Mouse (Mus musculus): ENCODE measurements around the gene Spata9. TPM values are rescaled to one million over a fixed set of nuclear protein-coding genes. Genes with fewer than 3 reads are reported as not detected.

Spata9 gene
- polyA plus RNA-seq, 1 experiment from 2014 or later: 0.74 TPM

- Histone ChIP-seq H3K27ac (peak within 1 kb of the TSS; percentile 77), H3K4me1 (replicated peaks) (peaks cover 22% of the 10 kb centered on the region), H3K9me3 (replicated peaks) (no peaks in the 10 kb centered on the region), H3K27me3 (peaks cover 22% of the 10 kb centered on the region), H3K4me3 (replicated peaks) (peak within 1 kb of the TSS; percentile 69), H3K36me3 (no peaks in the 10 kb centered on the region), H3K4me2 (peak within 1 kb of the TSS; percentile 84), H3K9ac (peak within 1 kb of the TSS; percentile 75)
- ATAC-seq (ENCODE audit: low read depth): peak; percentile 83
- DNase-seq: peak; percentile 47
- under 1% methylated on average over 109 of the region's 110 CpGs for WGBS (ENCODE audit: insufficient replicate concordance)
These were observed 23.5 kb upstream of the Spata9 start, which contains the start of gene Rhobtb3 for GRCm38 (mm10) chr13:75943189-75944043. Gene Rhobtb3 (minus strand): TSS chr13:75943925.

GRCm38 (mm10) chr13:75944044-75944820 is 22.7 kb upstream of the Spata9 start:
- H3K4me2 ChIP-seq: peak overlapping the region; percentile 84
- H3K9ac ChIP-seq: peak overlapping the region; percentile 75
- no peak for ATAC-seq (ENCODE audit: low read depth)
- H3K4me1 ChIP-seq (replicated peaks): peaks cover 22% of the 10 kb centered on the region
- H3K27ac ChIP-seq: peak overlapping the region; percentile 77
- WGBS (ENCODE audit: insufficient replicate concordance): 10% methylated on average over 7 of the region's 7 CpGs
- peak overlapping the region; percentile 69 for H3K4me3 ChIP-seq (replicated peaks)
- DNase-seq: no peak
- H3K36me3 ChIP-seq: no peaks in the 10 kb centered on the region
- no peaks in the 10 kb centered on the region for H3K9me3 ChIP-seq (replicated peaks)
- H3K27me3 ChIP-seq: peaks cover 22% of the 10 kb centered on the region

GRCm38 (mm10) chr13:75950295-75950694 is 16.7 kb upstream of the Spata9 start:
- H3K27me3 ChIP-seq: no peaks in the 10 kb centered on the region
- no peak overlapping the region for H3K27ac ChIP-seq
- no peak overlapping the region for H3K4me3 ChIP-seq (replicated peaks)
- H3K36me3 ChIP-seq: no peaks in the 10 kb centered on the region
- H3K9ac ChIP-seq: no peak overlapping the region
- WGBS (ENCODE audit: insufficient replicate concordance): 66% methylated on average over 1 of the region's 1 CpGs
- ATAC-seq (ENCODE audit: low read depth) (no peak), DNase-seq (no peak)
- H3K4me1 ChIP-seq (replicated peaks): no peaks in the 10 kb centered on the region
- H3K9me3 ChIP-seq (replicated peaks): no peaks in the 10 kb centered on the region
- no peak overlapping the region for H3K4me2 ChIP-seq

GRCm38 (mm10) chr13:75955357-75955992 is 11.5 kb upstream of the Spata9 start:
- DNase-seq: no peak
- Histone ChIP-seq H3K9me3 (replicated peaks) (no peaks in the 10 kb centered on the region), H3K4me3 (replicated peaks) (no peak overlapping the region), H3K36me3 (no peaks in the 10 kb centered on the region), H3K27me3 (no peaks in the 10 kb centered on the region), H3K9ac (no peak overlapping the region), H3K4me1 (replicated peaks) (no peaks in the 10 kb centered on the region), H3K27ac (no peak overlapping the region), H3K4me2 (no peak overlapping the region)
- ATAC-seq (ENCODE audit: low read depth): no peak

- Histone ChIP-seq H3K36me3 (no peaks in the 10 kb centered on the region), H3K4me2 (no peak overlapping the region), H3K27ac (no peak overlapping the region), H3K27me3 (no peaks in the 10 kb centered on the region), H3K9me3 (replicated peaks) (no peaks in the 10 kb centered on the region), H3K4me1 (replicated peaks) (no peaks in the 10 kb centered on the region; the same call in 1 of the 2 replicates), H3K9ac (no peak overlapping the region), H3K4me3 (replicated peaks) (no peak overlapping the region)
- ATAC-seq (ENCODE audit: low read depth): no peak
- no peak for DNase-seq
- 63% methylated on average over 2 of the region's 2 CpGs for WGBS (ENCODE audit: insufficient replicate concordance)
These were observed 7.5 kb downstream of the Spata9 start for GRCm38 (mm10) chr13:75974481-75974880.

- Histone ChIP-seq H3K4me2 (no peak overlapping the region), H3K9me3 (replicated peaks) (no peaks in the 10 kb centered on the region), H3K36me3 (no peaks in the 10 kb centered on the region), H3K4me3 (replicated peaks) (no peak overlapping the region), H3K27me3 (no peaks in the 10 kb centered on the region), H3K4me1 (replicated peaks) (no peaks in the 10 kb centered on the region; the same call in 1 of the 2 replicates), H3K27ac (no peak overlapping the region), H3K9ac (no peak overlapping the region)
- ATAC-seq (ENCODE audit: low read depth) (no peak), DNase-seq (no peak)
- 43% methylated on average over 1 of the region's 1 CpGs for WGBS (ENCODE audit: insufficient replicate concordance)
These were observed 8.7 kb downstream of the Spata9 start for GRCm38 (mm10) chr13:75975629-75976028.

- 46% methylated on average over 2 of the region's 2 CpGs for WGBS (ENCODE audit: insufficient replicate concordance)
- no peaks in the 10 kb centered on the region for H3K9me3 ChIP-seq (replicated peaks)
- H3K36me3 ChIP-seq: no peaks in the 10 kb centered on the region
- peak; percentile 34; the same call in 1 of the 2 replicates for ATAC-seq (ENCODE audit: low read depth)
- no peak for DNase-seq
- H3K4me2 ChIP-seq: no peak overlapping the region
- no peaks in the 10 kb centered on the region for H3K27me3 ChIP-seq
- H3K27ac ChIP-seq: no peak overlapping the region
- H3K9ac ChIP-seq: no peak overlapping the region
- H3K4me1 ChIP-seq (replicated peaks): no peaks in the 10 kb centered on the region; the same call in 1 of the 2 replicates
- no peak overlapping the region for H3K4me3 ChIP-seq (replicated peaks)
These were observed 9.3 kb downstream of the Spata9 start for GRCm38 (mm10) chr13:75976218-75976617.

- DNase-seq (no peak), ATAC-seq (ENCODE audit: low read depth) (no peak)
- Histone ChIP-seq H3K4me1 (replicated peaks) (no peaks in the 10 kb centered on the region; the same call in 1 of the 2 replicates), H3K9ac (no peak overlapping the region), H3K27me3 (no peaks in the 10 kb centered on the region), H3K9me3 (replicated peaks) (no peaks in the 10 kb centered on the region), H3K4me3 (replicated peaks) (no peak overlapping the region), H3K36me3 (no peaks in the 10 kb centered on the region), H3K4me2 (no peak overlapping the region), H3K27ac (no peak overlapping the region)
- WGBS (ENCODE audit: insufficient replicate concordance): 58% methylated on average over 2 of the region's 2 CpGs
These were observed 9.7 kb downstream of the Spata9 start for GRCm38 (mm10) chr13:75976649-75977048.

- Histone ChIP-seq H3K4me1 (replicated peaks) (no peaks in the 10 kb centered on the region; the same call in 1 of the 2 replicates), H3K27ac (no peak overlapping the region), H3K4me3 (replicated peaks) (no peak overlapping the region), H3K27me3 (no peaks in the 10 kb centered on the region), H3K9ac (no peak overlapping the region), H3K4me2 (no peak overlapping the region), H3K36me3 (no peaks in the 10 kb centered on the region), H3K9me3 (replicated peaks) (no peaks in the 10 kb centered on the region)
- no peak for DNase-seq
- ATAC-seq (ENCODE audit: low read depth): no peak
These were observed 15.0 kb downstream of the Spata9 start for GRCm38 (mm10) chr13:75981901-75982300.

GRCm38 (mm10) chr13:75988096-75988495 is 21.1 kb downstream of the Spata9 start:
- Histone ChIP-seq H3K4me2 (no peak overlapping the region), H3K36me3 (no peaks in the 10 kb centered on the region), H3K27ac (no peak overlapping the region), H3K9ac (no peak overlapping the region), H3K27me3 (no peaks in the 10 kb centered on the region), H3K4me3 (replicated peaks) (no peak overlapping the region), H3K4me1 (replicated peaks) (peaks cover 3% of the 10 kb centered on the region; the same call in 1 of the 2 replicates), H3K9me3 (replicated peaks) (no peaks in the 10 kb centered on the region)
- ATAC-seq (ENCODE audit: low read depth) (no peak), DNase-seq (no peak)
- 55% methylated on average over 1 of the region's 1 CpGs for WGBS (ENCODE audit: insufficient replicate concordance)
